Comparison of ENCODE assay signal across 8 mouse cellular contexts in genomic region chr8:4239193-4239890, GRCm38 (mm10). TPM values are rescaled to one million over a fixed set of nuclear protein-coding genes. Genes with fewer than 3 reads are reported as not detected.
DNase-seq lines count a peak whose midpoint lies in the region; ATAC-seq and TF ChIP-seq lines count a peak whose summit lies in the region.

No protein-coding gene starts in this region.

- no peak overlapping the region for H3K27ac ChIP-seq in ES-E14 (ENCODE audit: insufficient read depth, low read depth, low read length, poor library complexity, severe bottlenecking)
- peak overlapping the region; percentile 92 for H3K27ac ChIP-seq in heart, embryonic 16.5 days (ENCODE audit: low read length)

- ATAC-seq in heart, embryonic 16.5 days (replicated peaks; ENCODE audit: extremely low read depth, insufficient read depth, low FRiP score) = peak; percentile 8

- no peaks in the 10 kb centered on the region for H3K27me3 ChIP-seq in heart, embryonic 16.5 days (ENCODE audit: control insufficient read depth, insufficient read depth, low read length)
- H3K27me3 ChIP-seq in megakaryocyte, embryonic 14.5 days (replicated peaks) = peaks cover 13% of the 10 kb centered on the region

- 10% methylated on average over 19 of the region's 19 CpGs for WGBS in heart, embryonic 16.5 days

- H3K36me3 ChIP-seq in ES-E14 (ENCODE audit: control insufficient read depth, insufficient read depth, low read length, poor library complexity, severe bottlenecking) = peaks cover 14% of the 10 kb centered on the region
- peaks cover 17% of the 10 kb centered on the region for H3K36me3 ChIP-seq in heart, embryonic 16.5 days (ENCODE audit: control insufficient read depth, insufficient read depth)
- peaks cover 47% of the 10 kb centered on the region for H3K36me3 ChIP-seq in megakaryocyte, embryonic 14.5 days (replicated peaks; ENCODE audit: low read length)

- H3K4me1 ChIP-seq in ES-E14 (ENCODE audit: control insufficient read depth in 2 of 2, insufficient read depth in 2 of 2, low read length in 2 of 2, poor library complexity in 1 of 2) = peaks cover 0 to 2% of the 10 kb centered on the region in 2 experiments; a peak in 2 of 4 replicates
- H3K4me1 ChIP-seq in heart, embryonic 16.5 days (ENCODE audit: control insufficient read depth, insufficient read depth, low read length) = peaks cover 19% of the 10 kb centered on the region
- peaks cover 51% of the 10 kb centered on the region for H3K4me1 ChIP-seq in megakaryocyte, embryonic 14.5 days

- DNase-seq in heart, adult 11 months = peak; percentile 92
- DNase-seq in heart, postnatal 4 days = no peak
- DNase-seq in ES-E14 (ENCODE audit: low read depth, low spot score) = no peak
- DNase-seq in urinary bladder, postnatal 14 days (ENCODE audit: low spot score) = no peak
- no peak for DNase-seq in left cerebral cortex, adult 11 months (ENCODE audit: low spot score)
- DNase-seq in yolk sac, embryonic 10.5 days (ENCODE audit: low spot score) = no peak

- in situ Hi-C loops in ES-E14 (cut with MboI; ENCODE audit: low sequenced_read_pairs in 2 of 2, unreplicated experiment in 2 of 2) = no loop called here

- H3K9ac ChIP-seq in ES-E14 (ENCODE audit: insufficient read depth, low read depth, low read length, poor library complexity, severe bottlenecking) = peak overlapping the region; percentile 92
- H3K9ac ChIP-seq in heart, embryonic 16.5 days (ENCODE audit: low read length) = peak overlapping the region; percentile 85

- H3K9me3 ChIP-seq in ES-E14 (ENCODE audit: control insufficient read depth, insufficient read depth, low read depth, low read length) = no peaks in the 10 kb centered on the region
- H3K9me3 ChIP-seq in heart, embryonic 16.5 days (replicated peaks; ENCODE audit: control insufficient read depth, low read length) = no peaks in the 10 kb centered on the region
- H3K9me3 ChIP-seq in megakaryocyte, embryonic 14.5 days = no peaks in the 10 kb centered on the region

- H3K4me3 ChIP-seq in ES-E14 (ENCODE audit: insufficient read depth in 1 of 2, low read depth in 1 of 2, low read length in 2 of 2, poor library complexity in 1 of 2, severe bottlenecking in 1 of 2) = peak overlapping the region; percentile 60 to 81
- H3K4me3 ChIP-seq in heart, embryonic 16.5 days (ENCODE audit: low read length) = peak overlapping the region; percentile 85
- H3K4me3 ChIP-seq in megakaryocyte, embryonic 14.5 days (replicated peaks) = peak overlapping the region; percentile 96

- H3K4me2 ChIP-seq in heart, embryonic 16.5 days (ENCODE audit: low read depth, low read length) = peak overlapping the region; percentile 82

TF ChIP-seq in ES-E14, 5 proteins besides CTCF, POLR2A, EP300 and RAD21:
- TF ChIP-seq CHD2 (IDR thresholded peaks at IDR 0.05; ENCODE audit: low read depth, low read length) (no peak), ZNF384 (IDR thresholded peaks at IDR 0.05; ENCODE audit: low read depth, low read length) (no peak), HCFC1 (IDR thresholded peaks at IDR 0.05; ENCODE audit: borderline replicate concordance, insufficient read depth, low read length) (no peak), MAFK (IDR thresholded peaks at IDR 0.05; ENCODE audit: insufficient read depth, low read depth, low read length) (no peak), ZC3H11A (IDR thresholded peaks at IDR 0.05; ENCODE audit: borderline replicate concordance, low read depth, low read length) (no peak)

RNA-seq across cellular contexts. Expression of gene Gm49320, which starts 0.7 kb away (rescaled TPM):
- under 1 TPM; 0.24 to 0.52 TPM for total RNA-seq in heart, postnatal 4 days (2021)
- not detected in 2 replicates for total RNA-seq in ES-E14 (2012; rRNA removed)
- polyA plus RNA-seq in heart, embryonic 16.5 days (2015; fragmentation: Nextera tagmentation; extraction: Ambion mirVana) = 0.42 and 0.81 TPM in 2 replicates
- 12.4 TPM in 1 of 2 replicates, not detected in the other for polyA plus RNA-seq in megakaryocyte, embryonic 14.5 days (2012; ENCODE audit: insufficient read depth, low replicate concordance)

RNA-seq across cellular contexts. Expression of gene Map2k7, which starts 0.8 kb away (rescaled TPM):
- total RNA-seq in heart, postnatal 4 days (2021) = 10 to 100 TPM; 66.7 to 68.9 TPM
- total RNA-seq in ES-E14 (2012; rRNA removed) = 21.0 and 22.0 TPM in 2 replicates
- 20.8 and 25.0 TPM in 2 replicates for polyA plus RNA-seq in heart, embryonic 16.5 days (2015; fragmentation: Nextera tagmentation; extraction: Ambion mirVana)
- 92.1 and 123 TPM in 2 replicates for polyA plus RNA-seq in megakaryocyte, embryonic 14.5 days (2012; ENCODE audit: insufficient read depth, low replicate concordance)

RNA-seq across cellular contexts. Expression of gene Tgfbr3l, which starts 8.7 kb away (rescaled TPM):
- 1 to 10 TPM; 4.0 to 5.5 TPM for total RNA-seq in heart, postnatal 4 days (2021)
- 1.1 and 1.6 TPM in 2 replicates for total RNA-seq in ES-E14 (2012; rRNA removed)
- polyA plus RNA-seq in heart, embryonic 16.5 days (2015; fragmentation: Nextera tagmentation; extraction: Ambion mirVana) = 3.0 and 3.6 TPM in 2 replicates
- 35.3 and 93.0 TPM in 2 replicates for polyA plus RNA-seq in megakaryocyte, embryonic 14.5 days (2012; ENCODE audit: insufficient read depth, low replicate concordance)

RNA-seq across cellular contexts. Expression of gene Lrrc8e, which starts 12.7 kb away (rescaled TPM):
- under 1 TPM; 0.14 TPM for total RNA-seq in heart, postnatal 4 days (2021)
- total RNA-seq in ES-E14 (2012; rRNA removed) = 0.67 and 1.1 TPM in 2 replicates
- polyA plus RNA-seq in heart, embryonic 16.5 days (2015; fragmentation: Nextera tagmentation; extraction: Ambion mirVana) = 0.39 and 0.54 TPM in 2 replicates
- polyA plus RNA-seq in megakaryocyte, embryonic 14.5 days (2012; ENCODE audit: insufficient read depth, low replicate concordance) = not detected in 2 replicates

RNA-seq across cellular contexts. Expression of gene Snapc2, which starts 13.5 kb away (rescaled TPM):
- total RNA-seq in heart, postnatal 4 days (2021) = 10 to 100 TPM; 19.5 to 21.6 TPM
- total RNA-seq in ES-E14 (2012; rRNA removed) = 10.3 and 15.9 TPM in 2 replicates
- 41.9 and 42.5 TPM in 2 replicates for polyA plus RNA-seq in heart, embryonic 16.5 days (2015; fragmentation: Nextera tagmentation; extraction: Ambion mirVana)
- 62.0 and 69.9 TPM in 2 replicates for polyA plus RNA-seq in megakaryocyte, embryonic 14.5 days (2012; ENCODE audit: insufficient read depth, low replicate concordance)
